Mouse (Mus musculus): ENCODE data around the gene Ehbp1. TPM values are rescaled to one million over a fixed set of nuclear protein-coding genes. Genes with fewer than 3 reads are reported as not detected.

Ehbp1 gene
- total and polyA plus RNA-seq, 3 experiments: 2.5 to 4.0 (median 3.1) TPM

GRCm38 (mm10) chr11:21994377-21995370 is 347.4 kb downstream of the Ehbp1 start:
- Histone ChIP-seq H3K4me1 (ENCODE audit: control insufficient read depth in 1 of 2, insufficient read depth in 2 of 2) (no peaks in the 10 kb centered on the region), H3K36me3 (replicated peaks in 1 of 2; ENCODE audit: control insufficient read depth in 1 of 2, insufficient read depth in 1 of 2, low read length in 1 of 2) (no peaks in the 10 kb centered on the region), H3K9ac (ENCODE audit: insufficient read depth, low read depth) (no peak overlapping the region), H3K4me2 (ENCODE audit: insufficient read depth, low read depth, poor library complexity, severe bottlenecking) (no peak overlapping the region), H3K27me3 (replicated peaks) (no peaks in the 10 kb centered on the region), H3K27ac (ENCODE audit: insufficient read depth, low read depth) (no peak overlapping the region), H3K9me3 (replicated peaks; ENCODE audit: low read length) (peaks cover 46% of the 10 kb centered on the region), H3K4me3 (replicated peaks in 1 of 3; ENCODE audit: low read depth in 2 of 3, low read length in 2 of 3, poor library complexity in 1 of 3) (no peak overlapping the region), H3K79me2 (replicated peaks; ENCODE audit: control insufficient read depth, extremely low read depth, insufficient read depth, poor library complexity, severe bottlenecking) (no peaks in the 10 kb centered on the region)
- in situ Hi-C loops (cut with MboI; ENCODE audit: low pct_ligation_motif_present, low pct_unique_long_range_greater_than_20kb, low sequenced_read_pairs): no loop called here
- TF ChIP-seq UBTF (IDR thresholded peaks at IDR 0.05; ENCODE audit: low read depth, low read length) (no peak), TBP (conservative IDR thresholded peaks at IDR 0.05; ENCODE audit: low read depth, low read length) (no peak), ZKSCAN1 (IDR thresholded peaks at IDR 0.05; ENCODE audit: borderline replicate concordance, low read depth, low read length) (no peak), MAZ (IDR thresholded peaks at IDR 0.05; ENCODE audit: low read depth, low read length) (no peak), MYC (IDR thresholded peaks at IDR 0.05; ENCODE audit: low read depth, low read length) (no peak), RCOR1 (conservative IDR thresholded peaks at IDR 0.05; ENCODE audit: low read depth, low read length) (no peak), USF1 (IDR thresholded peaks at IDR 0.05; ENCODE audit: low read depth, low read length) (no peak), IRF4 (IDR thresholded peaks at IDR 0.05; ENCODE audit: low read depth, low read length) (no peak), NELFE (IDR thresholded peaks at IDR 0.05; ENCODE audit: low read depth, low read length) (no peak), BHLHE40 (IDR thresholded peaks at IDR 0.05; ENCODE audit: low read depth, low read length) (no peak), ZMIZ1 (IDR thresholded peaks at IDR 0.05; ENCODE audit: low read depth, low read length) (no peak), MXI1 (IDR thresholded peaks at IDR 0.05; ENCODE audit: low read depth, low read length) (no peak), TCF12 (IDR thresholded peaks at IDR 0.05; ENCODE audit: low read depth, low read length) (no peak), ELF1 (IDR thresholded peaks at IDR 0.05; ENCODE audit: low read depth, low read length) (no peak)
- dilution Hi-C loops (cut with MboI; ENCODE audit: extremely low pct_ligation_motif_present, extremely low pct_unique_long_range_greater_than_20kb, low sequenced_read_pairs): no loop called here
- DNase-seq (ENCODE audit: extremely low read depth): no peak

DNA sequence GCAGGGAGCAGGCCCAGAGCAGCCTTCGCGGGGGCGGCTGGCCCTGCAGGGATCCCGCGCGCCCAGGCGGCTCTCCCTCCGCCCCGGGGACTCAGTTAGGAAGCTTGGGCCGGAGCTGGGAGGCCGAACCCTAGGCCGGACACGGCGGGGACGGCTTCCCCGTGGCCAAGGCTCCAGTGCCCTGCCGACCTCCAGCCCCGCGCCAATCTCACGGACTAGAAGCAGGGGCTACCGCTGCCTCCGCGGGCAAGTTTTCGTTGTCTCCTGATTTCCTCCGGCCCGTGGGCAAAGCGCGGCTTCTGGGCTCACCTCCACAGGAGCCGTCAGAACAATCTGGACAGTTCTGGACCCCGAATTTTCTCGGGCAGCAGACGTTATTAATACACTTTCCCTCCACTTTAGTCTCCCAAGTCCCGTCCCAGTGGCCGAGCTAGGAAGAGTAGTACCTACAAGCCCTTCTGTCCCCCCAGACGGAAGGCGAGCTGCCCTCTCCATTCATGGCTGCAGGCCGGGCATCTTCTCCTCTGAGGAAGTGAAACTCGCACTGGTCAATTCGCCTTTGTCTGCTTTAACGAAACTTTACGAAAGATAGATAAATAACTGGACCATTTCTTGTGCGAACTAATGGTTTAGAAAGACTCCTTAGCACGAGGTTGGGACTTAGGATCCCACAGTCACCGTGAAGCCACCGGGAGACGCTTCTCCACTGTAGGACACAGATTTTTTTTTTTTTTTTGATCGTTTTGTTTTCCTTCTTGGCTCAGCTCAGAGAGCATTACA is 348.3 kb downstream of the Ehbp1 start:
- H3K27me3 ChIP-seq (replicated peaks): no peaks in the 10 kb centered on the region
- H3K79me2 ChIP-seq (replicated peaks; ENCODE audit: control insufficient read depth, extremely low read depth, insufficient read depth, poor library complexity, severe bottlenecking): no peaks in the 10 kb centered on the region
- no peaks in the 10 kb centered on the region for H3K4me1 ChIP-seq (ENCODE audit: control insufficient read depth in 1 of 2, insufficient read depth in 2 of 2)
- H3K4me2 ChIP-seq (ENCODE audit: insufficient read depth, low read depth, poor library complexity, severe bottlenecking): no peak overlapping the region
- dilution Hi-C loops (cut with MboI; ENCODE audit: extremely low pct_ligation_motif_present, extremely low pct_unique_long_range_greater_than_20kb, low sequenced_read_pairs) (no loop called here), in situ Hi-C loops (cut with MboI; ENCODE audit: low pct_ligation_motif_present, low pct_unique_long_range_greater_than_20kb, low sequenced_read_pairs) (no loop called here)
- no peaks in the 10 kb centered on the region for H3K36me3 ChIP-seq (replicated peaks in 1 of 2; ENCODE audit: control insufficient read depth in 1 of 2, insufficient read depth in 1 of 2, low read length in 1 of 2)
- DNase-seq (ENCODE audit: extremely low read depth): no peak
- H3K4me3 ChIP-seq (replicated peaks in 1 of 3; ENCODE audit: low read depth in 2 of 3, low read length in 2 of 3, poor library complexity in 1 of 3): no peak overlapping the region
- no peak overlapping the region for H3K27ac ChIP-seq (ENCODE audit: insufficient read depth, low read depth)
- TF ChIP-seq TCF12 (IDR thresholded peaks at IDR 0.05; ENCODE audit: low read depth, low read length) (no peak), SMC3 (IDR thresholded peaks at IDR 0.05; ENCODE audit: low read depth, low read length) (no peak), E2F4 (IDR thresholded peaks at IDR 0.05; ENCODE audit: insufficient replicate concordance, low read depth, low read length) (no peak), NRF1 (IDR thresholded peaks at IDR 0.05; ENCODE audit: low read depth, low read length) (no peak), JUN (IDR thresholded peaks at IDR 0.05; ENCODE audit: insufficient read depth, low read depth, low read length) (no peak), JUND (conservative IDR thresholded peaks at IDR 0.05; ENCODE audit: low read depth, low read length) (no peak), UBTF (IDR thresholded peaks at IDR 0.05; ENCODE audit: low read depth, low read length) (no peak), SIN3A (IDR thresholded peaks at IDR 0.05; ENCODE audit: low read length) (no peak), POLR2AphosphoS2 (IDR thresholded peaks at IDR 0.05; ENCODE audit: low read depth, low read length) (no peak), ZKSCAN1 (IDR thresholded peaks at IDR 0.05; ENCODE audit: borderline replicate concordance, low read depth, low read length) (no peak), MEF2A (IDR thresholded peaks at IDR 0.05; ENCODE audit: borderline replicate concordance, low read depth, low read length) (no peak), NELFE (IDR thresholded peaks at IDR 0.05; ENCODE audit: low read depth, low read length) (no peak), CHD2 (IDR thresholded peaks at IDR 0.05; ENCODE audit: low read length) (no peak), IRF4 (IDR thresholded peaks at IDR 0.05; ENCODE audit: low read depth, low read length) (no peak), MAFK (IDR thresholded peaks at IDR 0.05; ENCODE audit: insufficient replicate concordance, low read length) (no peak), CHD1 (IDR thresholded peaks at IDR 0.05; ENCODE audit: low read depth, low read length) (no peak)
- H3K9ac ChIP-seq (ENCODE audit: insufficient read depth, low read depth): no peak overlapping the region
- H3K9me3 ChIP-seq (replicated peaks; ENCODE audit: low read length): peaks cover 44% of the 10 kb centered on the region

All from CH12.LX (cell line).